Mouse (Mus musculus) lung, postnatal 10 days (tissue): ENCODE data around the gene Bcl2l12.

Source experiments
- DNase-seq: peaks from one replicate; pipeline ENCODE4 v3.0.0; 2021

Bcl2l12 gene

DNA sequence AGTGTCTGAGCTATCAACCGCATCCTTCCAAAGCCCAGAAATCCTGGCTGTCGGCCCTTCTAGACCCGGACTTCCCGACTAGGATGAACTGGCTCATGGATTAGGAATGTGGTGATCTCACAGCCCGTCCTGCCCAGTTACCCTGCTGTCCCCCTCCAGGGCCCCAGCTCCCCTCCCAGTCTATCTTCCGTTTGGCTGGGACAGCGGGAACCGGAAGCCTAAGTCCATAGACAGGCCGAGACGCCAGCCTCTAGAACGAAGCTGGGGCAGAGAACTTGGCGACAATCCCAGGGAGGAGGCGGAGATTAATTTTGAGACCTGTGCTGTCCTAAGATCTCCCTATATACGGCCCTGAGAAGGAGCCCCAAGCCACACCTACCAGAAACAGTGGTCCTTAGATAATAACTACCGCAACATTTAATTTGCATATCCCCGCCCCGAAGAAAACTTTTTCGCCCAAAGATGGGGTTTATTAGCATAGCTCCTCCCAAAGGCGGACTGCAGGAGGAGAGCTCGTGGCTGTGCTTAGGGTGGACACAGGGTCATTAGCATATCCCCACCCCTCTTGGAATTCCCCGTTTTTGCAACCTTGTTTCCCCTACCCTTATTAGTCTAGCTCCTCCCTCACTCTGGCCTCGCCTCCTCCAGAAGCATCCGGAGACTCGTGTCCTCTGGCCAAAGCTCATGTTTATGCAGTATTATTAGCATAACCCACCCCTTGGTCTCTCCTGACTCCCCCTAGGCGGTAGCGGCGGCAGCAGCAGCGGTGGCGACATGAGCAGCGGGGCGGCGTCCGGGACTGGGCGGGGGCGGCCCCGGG lies 18.9 kb upstream of the Bcl2l12 start, which contains the start of gene Rras:
Gene Rras, plus strand, starts transcription at position 720 of the 820 bp plus-strand sequence.
- DNase-seq = peak; percentile 98

- no peak for DNase-seq
Measured at GRCm38 (mm10) chr7:45016761-45017160, 18.2 kb upstream of the Bcl2l12 start.

- peak; percentile 100 for DNase-seq
Measured at GRCm38 (mm10) chr7:45015957-45016612, 17.6 kb upstream of the Bcl2l12 start, which contains the start of gene Scaf1. Gene Scaf1, minus strand, starts transcription at chr7:45016363.

GRCm38 (mm10) chr7:45015344-45015956 lies 16.9 kb upstream of the Bcl2l12 start:
- no peak for DNase-seq

- DNase-seq = no peak
Measured at GRCm38 (mm10) chr7:45014096-45014451, 15.6 kb upstream of the Bcl2l12 start.

DNA sequence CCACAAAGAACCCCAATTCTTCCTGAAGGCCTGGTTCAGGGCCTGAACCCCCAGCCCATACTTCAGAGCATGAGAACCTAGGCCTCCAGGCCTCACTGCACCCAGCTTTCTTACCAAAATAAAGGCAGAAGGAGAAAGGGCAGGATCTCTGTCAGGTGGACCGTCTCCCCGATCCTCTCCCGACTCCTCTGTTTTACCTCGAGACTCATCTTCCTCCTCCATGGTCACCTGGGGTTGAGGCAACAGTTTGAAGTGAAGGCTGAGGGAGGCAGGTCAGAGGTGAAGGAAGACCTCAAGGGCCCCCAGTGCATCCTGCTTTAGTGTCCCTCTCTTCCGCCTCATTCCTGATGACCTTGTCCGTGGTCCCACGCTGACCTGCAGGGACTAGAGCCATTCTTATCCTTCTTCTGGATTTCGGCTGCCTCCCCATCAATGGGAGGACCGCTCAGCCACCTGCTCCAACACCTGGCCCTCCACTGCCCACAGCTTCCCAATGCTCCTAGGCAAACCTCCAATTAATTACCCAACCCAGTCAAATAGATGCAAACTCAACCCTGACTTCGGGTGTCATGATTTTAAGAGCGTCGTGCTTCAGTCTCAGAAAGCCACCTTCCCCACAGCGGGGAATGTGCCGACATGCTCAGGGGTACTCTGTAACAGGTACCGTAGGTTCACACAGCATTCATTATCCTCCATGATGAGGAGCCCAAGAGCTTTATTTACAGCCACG lies 15.0 kb upstream of the Bcl2l12 start:
- DNase-seq = no peak

- no peak for DNase-seq
Measured at GRCm38 (mm10) chr7:45012824-45013223, 14.3 kb upstream of the Bcl2l12 start.

GRCm38 (mm10) chr7:45012011-45012410 lies 13.5 kb upstream of the Bcl2l12 start:
- no peak for DNase-seq

GRCm38 (mm10) chr7:45008411-45008810 lies 9.9 kb upstream of the Bcl2l12 start:
- no peak for DNase-seq

GRCm38 (mm10) chr7:45007846-45008245 lies 9.3 kb upstream of the Bcl2l12 start:
- DNase-seq = no peak

- no peak for DNase-seq
Measured at GRCm38 (mm10) chr7:45007141-45007540, 8.6 kb upstream of the Bcl2l12 start.

DNA sequence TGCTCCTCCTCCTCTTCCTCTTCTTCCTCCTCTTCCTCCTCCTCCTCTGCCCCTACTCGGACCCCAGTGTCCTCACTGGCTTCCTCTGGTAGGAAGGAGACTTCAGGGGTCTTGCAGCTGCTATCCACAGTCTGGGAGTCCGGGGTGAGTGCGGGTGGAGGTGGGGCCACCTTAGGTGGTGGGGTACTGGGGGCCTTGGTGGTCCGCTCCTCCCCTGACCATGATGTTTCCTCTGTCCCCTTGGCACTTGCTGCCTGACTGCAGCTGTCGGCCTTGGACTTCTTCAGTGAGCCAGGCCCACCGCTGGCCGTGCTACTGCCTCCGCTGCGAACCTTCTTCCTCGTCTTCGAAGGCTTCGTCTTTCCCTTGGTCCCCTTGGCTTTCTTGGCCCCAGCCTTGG lies 8.0 kb upstream of the Bcl2l12 start:
- DNase-seq = no peak

GRCm38 (mm10) chr7:45005321-45005992 lies 6.9 kb upstream of the Bcl2l12 start:
- no peak for DNase-seq

GRCm38 (mm10) chr7:45004546-45004945 lies 6.0 kb upstream of the Bcl2l12 start:
- no peak for DNase-seq

DNA sequence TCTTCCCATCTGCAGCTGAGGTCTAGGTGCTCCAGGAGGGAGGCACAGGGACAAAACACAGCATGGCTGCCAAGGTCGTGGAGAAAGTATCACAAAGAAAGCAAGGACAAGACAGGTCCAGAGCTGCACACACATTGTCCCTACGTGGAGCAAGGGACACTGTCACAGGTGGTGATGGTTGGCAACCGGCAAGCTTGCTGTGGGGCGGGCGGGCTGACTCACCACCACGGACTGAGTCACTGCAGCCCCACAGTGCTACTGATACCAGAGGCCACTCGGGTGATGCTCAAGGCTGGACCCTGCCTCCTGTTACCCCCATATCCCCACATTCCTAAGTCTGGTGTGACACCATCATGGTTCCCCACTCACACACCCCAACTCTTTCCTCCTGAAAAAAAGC lies 3.9 kb upstream of the Bcl2l12 start:
- DNase-seq = no peak

DNA sequence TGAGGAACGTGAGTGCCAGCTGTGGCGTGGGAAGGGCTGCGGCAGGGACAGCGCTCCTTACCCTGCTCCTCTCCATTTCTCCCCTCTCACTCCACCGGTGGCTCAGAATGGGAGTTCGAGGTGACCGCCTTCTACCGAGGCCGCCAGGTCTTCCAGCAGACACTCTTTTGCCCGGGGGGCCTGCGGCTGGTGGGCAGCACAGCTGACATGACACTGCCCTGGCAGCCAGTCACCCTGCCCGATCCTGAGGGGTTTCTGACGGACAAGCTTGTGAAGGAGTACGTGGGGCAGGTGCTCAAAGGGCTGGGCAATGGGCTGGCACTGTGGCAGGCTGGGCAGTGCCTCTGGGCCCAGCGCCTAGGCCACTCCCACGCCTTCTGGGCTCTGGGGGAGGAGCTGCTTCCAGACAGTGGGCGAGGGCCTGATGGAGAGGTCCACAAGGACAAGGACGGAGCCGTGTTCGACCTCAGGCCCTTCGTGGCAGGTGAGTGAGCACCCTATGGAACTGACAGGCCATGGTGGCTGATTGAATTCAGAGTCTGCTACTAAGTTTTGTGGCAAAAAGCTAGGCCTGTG lies 2.1 kb upstream of the Bcl2l12 start:
- no peak for DNase-seq

- DNase-seq = peak; percentile 72
Measured at GRCm38 (mm10) chr7:44999753-45000152, 1.2 kb upstream of the Bcl2l12 start.

DNA sequence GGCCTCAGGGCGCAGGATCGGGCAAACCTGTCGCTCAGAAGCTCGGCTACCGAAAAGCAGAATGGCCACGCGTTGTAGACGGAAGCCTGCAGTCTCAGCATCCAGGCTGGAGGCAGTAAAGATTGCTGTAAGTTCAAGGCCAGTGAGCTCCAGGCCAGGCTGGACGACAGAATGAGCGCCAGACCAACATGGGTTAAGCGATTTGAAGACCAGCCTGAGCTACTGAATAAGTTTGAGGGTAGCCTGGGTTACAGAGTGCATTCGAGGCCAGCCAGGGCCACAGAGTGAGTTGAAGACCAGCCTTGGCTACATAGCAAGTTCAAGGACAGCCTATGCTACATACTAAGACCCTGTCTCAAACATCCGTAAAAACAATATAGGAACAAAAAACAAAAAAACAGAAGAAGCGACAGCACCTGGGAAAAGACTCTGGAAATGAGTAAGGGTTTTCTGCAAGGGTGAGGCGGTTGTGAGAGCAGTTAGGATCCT lies 528 bp downstream of the Bcl2l12 start:
- DNase-seq = no peak

- peak; percentile 99 for DNase-seq
Measured at GRCm38 (mm10) chr7:44997231-44997939, 1.1 kb downstream of the Bcl2l12 start, which contains the start of gene Irf3. Gene Irf3, plus strand, starts transcription at chr7:44997648.

- DNase-seq = no peak
Measured at GRCm38 (mm10) chr7:44996672-44997071, 1.8 kb downstream of the Bcl2l12 start.
